Comparison of ENCODE assay signal across 9 mouse cellular contexts in genomic region chr9:46480080-46480690, GRCm38 (mm10).
A peak's percentile ranks its signal among the peaks of the same experiment; 100 is the strongest.
DNase-seq lines count a peak whose midpoint lies in the region; ATAC-seq lines count a peak whose summit lies in the region.
"Had no signal": no experiment of that assay in that cellular context is flagged by ENCODE, and none has a peak within 500 bp of the region (broad histone marks: within the 10 kb centered on the region; RNA-seq: fewer than 3 reads in every experiment).

No protein-coding gene starts in this region.

- no peak for ATAC-seq in forebrain, embryonic 15.5 days (replicated peaks)
- ATAC-seq in midbrain, embryonic 16.5 days = peak; percentile 30; the same call in 1 of the 2 replicates
- no peak for ATAC-seq in megakaryocyte progenitor cell, adult 5-6 weeks (replicated peaks; ENCODE audit: poor library complexity)

- WGBS in forebrain, embryonic 10.5 days = 6% methylated on average over 13 of the region's 13 CpGs
- 14% methylated on average over 13 of the region's 13 CpGs for WGBS in forebrain, embryonic 15.5 days
- 6% methylated on average over 13 of the region's 13 CpGs for WGBS in midbrain, embryonic 16.5 days

- peak overlapping the region; percentile 51 for H3K27ac ChIP-seq in forebrain, embryonic 10.5 days
- H3K27ac ChIP-seq in forebrain, embryonic 15.5 days (replicated peaks) = no peak overlapping the region
- peak overlapping the region; percentile 35; the same call in 1 of the 2 replicates for H3K27ac ChIP-seq in midbrain, embryonic 16.5 days (ENCODE audit: low read length)
- H3K27ac ChIP-seq: embryonic facial prominence, embryonic 12.5 days had no signal

- intact Hi-C loops in heart, postnatal 36 days (cut with DNase I) = no loop called here

- peaks cover 55% of the 10 kb centered on the region for H3K4me1 ChIP-seq in forebrain, embryonic 10.5 days
- H3K4me1 ChIP-seq in forebrain, embryonic 15.5 days = peaks cover 28% of the 10 kb centered on the region
- peaks cover 19% of the 10 kb centered on the region for H3K4me1 ChIP-seq in midbrain, embryonic 16.5 days (ENCODE audit: control insufficient read depth, insufficient read depth, low read length)

- H3K27me3 ChIP-seq in forebrain, embryonic 10.5 days (ENCODE audit: poor library complexity, severe bottlenecking) = peaks cover 68% of the 10 kb centered on the region
- no peaks in the 10 kb centered on the region for H3K27me3 ChIP-seq in forebrain, embryonic 15.5 days
- no peaks in the 10 kb centered on the region for H3K27me3 ChIP-seq in midbrain, embryonic 16.5 days (ENCODE audit: control insufficient read depth, insufficient read depth, low read depth, low read length)
- H3K27me3 ChIP-seq: embryonic facial prominence, embryonic 12.5 days had no signal

- no peaks in the 10 kb centered on the region for H3K36me3 ChIP-seq in forebrain, embryonic 10.5 days (replicated peaks)
- H3K36me3 ChIP-seq in forebrain, embryonic 15.5 days = no peaks in the 10 kb centered on the region
- no peaks in the 10 kb centered on the region for H3K36me3 ChIP-seq in midbrain, embryonic 16.5 days (ENCODE audit: control insufficient read depth, insufficient read depth, low read length)
- H3K36me3 ChIP-seq: embryonic facial prominence, embryonic 12.5 days had no signal

- no peaks in the 10 kb centered on the region for H3K9me3 ChIP-seq in forebrain, embryonic 10.5 days
- no peaks in the 10 kb centered on the region for H3K9me3 ChIP-seq in forebrain, embryonic 15.5 days
- H3K9me3 ChIP-seq in midbrain, embryonic 16.5 days (replicated peaks; ENCODE audit: control insufficient read depth, low read length, poor library complexity, severe bottlenecking) = no peaks in the 10 kb centered on the region
- H3K9me3 ChIP-seq: embryonic facial prominence, embryonic 12.5 days had no signal

- peak overlapping the region; percentile 18 for H3K4me3 ChIP-seq in forebrain, embryonic 10.5 days
- no peak overlapping the region for H3K4me3 ChIP-seq in forebrain, embryonic 15.5 days
- H3K4me3 ChIP-seq in midbrain, embryonic 16.5 days (ENCODE audit: low read depth, low read length) = no peak overlapping the region
- H3K4me3 ChIP-seq: embryonic facial prominence, embryonic 12.5 days had no signal

- H3K4me2 ChIP-seq in forebrain, embryonic 15.5 days (replicated peaks) = no peak overlapping the region
- H3K4me2 ChIP-seq in midbrain, embryonic 16.5 days (ENCODE audit: low read length) = no peak overlapping the region
- H3K4me2 ChIP-seq: embryonic facial prominence, embryonic 12.5 days had no signal

- peak; percentile 50 for DNase-seq in forebrain, embryonic 10.5 days (ENCODE audit: extremely low spot score, low spot score)
- peak; percentile 71 to 77 for DNase-seq in cerebellum, postnatal 36 days
- peak; percentile 17 for DNase-seq in heart, postnatal 36 days
- peak; percentile 43 for DNase-seq in liver
- DNase-seq in natural killer cell, adult 2 months (ENCODE audit: low spot score in 2 of 2) = no peak

- H3K9ac ChIP-seq in forebrain, embryonic 15.5 days (replicated peaks) = no peak overlapping the region
- H3K9ac ChIP-seq in midbrain, embryonic 16.5 days (ENCODE audit: low read depth, low read length) = no peak overlapping the region
- H3K9ac ChIP-seq: embryonic facial prominence, embryonic 12.5 days had no signal

Comparison
In these comparisons a context has a peak if more than half of its experiments do, and no peak if none do; other contexts are left out.
1. DNase-seq: peak in forebrain, embryonic 10.5 days (single experiment), cerebellum, postnatal 36 days (2 of 2), heart, postnatal 36 days (2 of 2) and liver (single experiment); none in natural killer cell, adult 2 months (0 of 2).